Mouse (Mus musculus): ENCODE measurements around the gene Urb1. TPM values are rescaled to one million over a fixed set of nuclear protein-coding genes. Genes with fewer than 3 reads are reported as not detected.

Urb1 gene
- 5.3 and 7.7 TPM in 2 replicates for polyA plus RNA-seq (2012)

DNA sequence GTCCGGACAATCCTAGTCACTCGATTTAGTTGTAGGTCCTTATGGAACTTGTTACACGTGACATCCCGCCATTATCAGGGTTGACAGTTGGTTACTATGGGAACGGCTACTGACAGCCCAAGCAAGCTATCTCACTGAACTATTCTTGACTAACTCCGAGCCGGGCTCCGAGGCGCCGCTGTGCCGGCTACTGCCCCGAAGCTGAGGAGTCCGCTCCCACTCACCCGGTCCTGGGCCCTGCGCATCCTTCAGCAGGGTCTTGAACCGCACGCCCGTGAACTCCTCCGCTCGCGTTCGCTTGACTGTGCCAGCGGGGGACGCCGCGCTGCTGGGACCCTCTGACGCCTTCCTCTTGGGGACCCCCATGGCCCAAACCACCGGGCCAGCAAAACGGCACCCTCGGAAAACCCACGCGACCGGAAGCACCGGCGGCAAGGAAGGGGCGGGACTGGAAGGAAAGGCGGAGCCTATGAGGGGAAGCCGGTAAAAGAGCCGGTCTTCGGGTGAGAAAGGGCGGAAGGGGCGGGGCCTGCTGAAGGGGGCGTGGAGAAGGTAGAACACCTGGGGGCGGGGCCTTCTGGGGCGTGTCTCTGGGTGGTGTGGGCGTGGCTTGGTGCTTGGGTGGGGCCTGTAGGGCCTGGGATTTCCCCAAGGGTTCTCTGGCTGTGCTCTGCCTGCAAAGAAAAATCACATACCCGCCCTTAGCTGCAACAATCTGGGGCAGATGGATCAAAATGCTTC, at the start of gene Urb1:
TSS of gene Urb1 (minus strand) at position 439 of the 741 bp plus-strand sequence.

DNA sequence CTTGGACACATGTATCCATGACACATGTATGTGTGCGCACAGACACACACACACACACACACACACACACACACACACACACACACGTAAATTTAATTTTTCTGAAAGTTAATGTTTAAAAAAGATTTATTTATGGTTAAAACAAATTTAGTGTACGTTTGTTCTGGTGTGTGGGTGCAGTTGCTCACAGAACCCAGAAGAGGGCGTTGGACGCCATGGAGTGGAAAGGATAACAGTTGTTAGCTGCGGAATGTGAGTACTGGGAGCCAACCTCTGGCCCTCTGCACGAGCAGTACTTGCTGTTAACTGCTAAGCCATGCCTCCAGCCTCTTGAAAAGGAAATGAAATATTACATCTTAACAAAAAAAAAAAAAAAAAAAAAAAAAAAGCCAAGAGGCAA, 16.2 kb upstream of the Urb1 start, which contains the start of gene Eva1c:
TSS of gene Eva1c (plus strand) at position 263 of the 400 bp plus-strand sequence.

DNA sequence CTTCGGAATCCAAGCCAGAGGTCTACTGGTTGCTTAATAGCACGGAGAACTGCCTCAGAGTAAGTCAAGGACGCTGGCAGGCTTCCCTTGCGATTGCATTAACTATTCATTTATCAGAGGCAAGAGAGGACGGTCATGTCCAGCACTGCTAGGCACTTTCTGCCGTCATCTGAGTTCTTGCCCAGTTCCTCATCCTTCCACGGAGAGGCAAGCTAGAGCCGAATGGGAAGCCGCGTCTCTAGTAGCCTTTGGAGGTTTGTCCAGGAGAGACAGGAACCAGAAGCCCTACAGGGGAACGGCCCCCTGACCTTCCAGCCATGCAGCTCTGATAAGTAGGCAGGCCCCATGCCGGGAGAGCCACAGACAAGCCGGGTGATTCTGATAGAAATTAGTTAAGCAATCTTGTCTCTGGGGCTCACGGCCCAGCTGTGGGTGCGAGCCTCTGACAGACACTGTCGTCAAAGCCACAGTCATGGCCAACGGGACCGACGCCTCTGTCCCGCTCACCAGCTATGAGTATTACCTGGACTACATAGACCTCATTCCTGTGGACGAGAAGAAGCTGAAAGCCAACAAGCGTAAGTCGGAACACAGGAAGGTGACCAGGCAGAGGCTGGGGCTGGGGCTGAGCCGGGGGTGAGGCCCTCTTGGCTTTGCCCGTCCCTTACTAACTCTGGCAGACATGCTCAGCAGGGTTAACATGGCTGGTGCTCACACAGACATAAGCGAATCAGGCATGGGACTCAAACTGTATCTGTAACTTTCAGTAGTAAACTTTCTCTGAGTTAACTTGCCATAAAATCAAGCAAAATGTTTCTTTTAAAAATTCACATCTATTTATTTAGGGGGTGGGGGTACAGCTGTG, 71.9 kb downstream of the Urb1 start, which contains the start of gene Mrap:
TSS of gene Mrap (plus strand) at position 116 of the 865 bp plus-strand sequence.

GRCm38 (mm10) chr16:90727233-90728115, 82.7 kb downstream of the Urb1 start, which contains the start of gene Mis18a:
Mis18a (minus strand) TSS chr16:90727404.

Other genes starting within 250 kb of the Urb1 start
- 14.2 and 17.1 TPM in 2 replicates for gene Mis18a, start 83.0 kb downstream of the Urb1 start, polyA plus RNA-seq (2012)
- gene Mrap, start 72.2 kb downstream of the Urb1 start, polyA plus RNA-seq (2012), result not detected in 2 replicates
- 0.03 TPM in 1 of 2 replicates, not detected in the other for gene Eva1c, start 16.3 kb upstream of the Urb1 start, polyA plus RNA-seq (2012)
- 47.0 and 55.7 TPM in 2 replicates for gene Cfap298, start 124.7 kb upstream of the Urb1 start, polyA plus RNA-seq (2012)
- 42.2 and 42.8 TPM in 2 replicates for gene Synj1, start 200.9 kb upstream of the Urb1 start, polyA plus RNA-seq (2012)
- gene Paxbp1, start 234.1 kb upstream of the Urb1 start, polyA plus RNA-seq (2012), result 38.9 and 65.1 TPM in 2 replicates

All from megakaryocyte-erythroid progenitor cell, adult 5 weeks (primary cell).